Mouse (Mus musculus): ENCODE measurements around the gene Orai3.

- no peak for TF ChIP-seq CTCF (IDR thresholded peaks at IDR 0.05 in 2 of 3, conservative IDR thresholded peaks at IDR 0.05 in 1 of 3; ENCODE audit: control insufficient read depth in 1 of 3, insufficient read depth in 1 of 3, low read depth in 2 of 3, low read length in 3 of 3, poor library complexity in 1 of 3, severe bottlenecking in 1 of 3)
- no peak for TF ChIP-seq USF1 (IDR thresholded peaks at IDR 0.05; ENCODE audit: low read depth, low read length)
- no peak for TF ChIP-seq POLR2A (IDR thresholded peaks at IDR 0.05; ENCODE audit: control insufficient read depth in 1 of 2, insufficient read depth in 1 of 2, low read depth in 1 of 2, low read length in 2 of 2, poor library complexity in 1 of 2)
- TF ChIP-seq BHLHE40 (IDR thresholded peaks at IDR 0.05; ENCODE audit: borderline replicate concordance, low read depth, low read length), result no peak
- TF ChIP-seq KAT2A (conservative IDR thresholded peaks at IDR 0.05; ENCODE audit: low read depth, low read length), result no peak
- no peak for TF ChIP-seq HCFC1 (IDR thresholded peaks at IDR 0.05; ENCODE audit: low read depth, low read length)
Observed at GRCm38 (mm10) chr7:127809846-127810245, 40.2 kb downstream of the Orai3 start.
